Mouse (Mus musculus) naive thymus-derived CD4-positive, alpha-beta T cell, adult 5 months (primary cell): ENCODE measurements around the gene Gabra3. TPM values are rescaled to one million over a fixed set of nuclear protein-coding genes. Genes with fewer than 3 reads are reported as not detected.

Source experiments
- polyA plus RNA-seq: library from polyadenylated mRNA; unstranded; fragments of 100-300 nt; shearing (Covaris generic); gene quantifications from one replicate; pipeline ENCODE4 v1.2.1, GENCODE M21; 2017

The Gabra3 gene
- not detected for polyA plus RNA-seq

GRCm38 (mm10) chrX:72656230-72656898 is at the start of gene Gabra3:
Gabra3 (minus strand) TSS chrX:72656848.

GRCm38 (mm10) chrX:72386758-72387157 is 269.9 kb downstream of the Gabra3 start, which contains the start of gene Magea10:
Magea10 (minus strand) TSS chrX:72386858.

Other genes starting within 250 kb of the Gabra3 start
- not detected for gene Gabrq, start 168.3 kb upstream of the Gabra3 start, polyA plus RNA-seq